19 mouse cellular contexts compared by ENCODE assay signal in genomic region chr4:131525236-131525635, GRCm38 (mm10).
"Had no signal": no experiment of that assay in that cellular context is flagged by ENCODE, and none has a peak within 500 bp of the region (broad histone marks: within the 10 kb centered on the region; RNA-seq: fewer than 3 reads in every experiment).

No protein-coding gene starts in this region.

- DNase-seq: liver, postnatal 0 days; lung, adult 2 months; lung, postnatal 14 days; lung, postnatal 36 days; midbrain, embryonic 14.5 days; retina, postnatal 1 day; right cerebral cortex, postnatal 14 days; right cerebral cortex, postnatal 4 days; spleen, adult 18-20 months; thymus, adult 18-20 months; thymus, postnatal 14 days; thymus, postnatal 36 days had no signal

- H3K27ac ChIP-seq: liver, embryonic 15.5 days; lung, embryonic 15.5 days; macrophage; neural tube, embryonic 13.5 days; neural tube, embryonic 15.5 days had no signal

- H3K4me3 ChIP-seq: liver, embryonic 15.5 days; lung, embryonic 15.5 days; megakaryocyte, embryonic 14.5 days; myocyte; neural tube, embryonic 13.5 days; neural tube, embryonic 15.5 days had no signal
